15 mouse cellular contexts compared by ENCODE assay signal in the genomic region with DNA sequence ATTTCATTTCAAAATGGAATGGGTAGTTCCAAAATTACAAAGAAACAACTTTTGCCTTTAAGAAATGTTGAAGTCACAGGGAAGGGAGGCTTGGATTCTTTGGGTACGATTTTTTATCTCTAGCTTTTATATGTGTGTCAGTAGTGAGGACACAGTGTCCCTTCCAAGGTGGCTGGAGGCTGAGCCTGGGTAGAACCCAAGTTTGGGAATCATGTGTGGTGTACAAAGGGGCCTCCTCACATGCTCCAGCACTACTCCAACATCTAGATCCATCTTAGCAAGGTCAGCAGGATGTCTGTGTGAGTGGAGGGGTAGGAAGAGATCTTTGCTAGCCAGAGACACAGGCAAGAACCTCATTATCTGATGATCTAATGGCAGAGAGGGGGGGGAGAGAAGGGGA.
A peak's percentile ranks its signal among the peaks of the same experiment; 100 is the strongest.
DNase-seq lines count a peak whose midpoint lies in the region; ATAC-seq and TF ChIP-seq lines count a peak whose summit lies in the region.
"Had no signal": no experiment of that assay in that cellular context is flagged by ENCODE, and none has a peak within 500 bp of the region (broad histone marks: within the 10 kb centered on the region; RNA-seq: fewer than 3 reads in every experiment).

No protein-coding gene starts in this region.

- H3K27ac ChIP-seq in intestine, embryonic 14.5 days (ENCODE audit: low read depth) = peak overlapping the region; percentile 78
- no peak overlapping the region for H3K27ac ChIP-seq in intestine, postnatal 0 days (ENCODE audit: low read depth, low read length)
- peak overlapping the region; percentile 40 for H3K27ac ChIP-seq in lung, embryonic 16.5 days (ENCODE audit: low read length)
- H3K27ac ChIP-seq in stomach, embryonic 15.5 days = peak overlapping the region; percentile 86
- H3K27ac ChIP-seq: hindbrain, embryonic 13.5 days; midbrain, embryonic 13.5 days had no signal

- 0 out of 2 replicates have a peak, but pooled peaks have one; percentile 50 for ATAC-seq in intestine, embryonic 14.5 days (replicated peaks; ENCODE audit: low FRiP score, low TSS enrichment, low read depth)
- ATAC-seq in intestine, postnatal 0 days = no peak
- 0 out of 2 replicates have a peak, but pooled peaks have one; percentile 17 for ATAC-seq in lung, embryonic 16.5 days (ENCODE audit: low read depth)
- 0 out of 2 replicates have a peak, but pooled peaks have one; percentile 9 for ATAC-seq in stomach, embryonic 15.5 days (ENCODE audit: insufficient read depth, low FRiP score, low read depth)
- ATAC-seq: liver, postnatal 0 days; midbrain, embryonic 13.5 days had no signal

- no peak overlapping the region for H3K4me2 ChIP-seq in intestine, embryonic 14.5 days (ENCODE audit: low read length)
- no peak overlapping the region for H3K4me2 ChIP-seq in intestine, postnatal 0 days (replicated peaks; ENCODE audit: low read depth)
- no peak overlapping the region for H3K4me2 ChIP-seq in lung, embryonic 16.5 days (ENCODE audit: low read depth, low read length)
- H3K4me2 ChIP-seq in stomach, embryonic 15.5 days = no peak overlapping the region
- H3K4me2 ChIP-seq: embryonic facial prominence, embryonic 12.5 days; hindbrain, embryonic 13.5 days; midbrain, embryonic 13.5 days had no signal

- intact Hi-C loops in heart, postnatal 10 days (cut with DNase I) = no loop called here

- DNase-seq in intestine, embryonic 14.5 days (ENCODE audit: low spot score) = no peak
- DNase-seq in lung, postnatal 4 days = no peak
- DNase-seq in heart, postnatal 10 days = peak; percentile 35 to 38
- no peak for DNase-seq in thymus, postnatal 25 days
- DNase-seq in adrenal gland, postnatal 25 days = no peak
- DNase-seq: adrenal gland, postnatal 10 days; gastrocnemius, postnatal 36 days; liver, postnatal 0 days; right cerebral cortex, postnatal 25 days had no signal

- no peaks in the 10 kb centered on the region for H3K27me3 ChIP-seq in intestine, embryonic 14.5 days (replicated peaks; ENCODE audit: control insufficient read depth, insufficient read depth, low read length)
- H3K27me3 ChIP-seq in intestine, postnatal 0 days (replicated peaks; ENCODE audit: control insufficient read depth, insufficient read depth, low read length) = no peaks in the 10 kb centered on the region
- no peaks in the 10 kb centered on the region for H3K27me3 ChIP-seq in lung, embryonic 16.5 days (ENCODE audit: control insufficient read depth, insufficient read depth, low read depth, low read length)
- H3K27me3 ChIP-seq in stomach, embryonic 15.5 days (replicated peaks) = no peaks in the 10 kb centered on the region
- H3K27me3 ChIP-seq: embryonic facial prominence, embryonic 12.5 days; hindbrain, embryonic 13.5 days; midbrain, embryonic 13.5 days had no signal

- H3K9ac ChIP-seq in intestine, embryonic 14.5 days (ENCODE audit: low read length) = no peak overlapping the region
- no peak overlapping the region for H3K9ac ChIP-seq in intestine, postnatal 0 days (ENCODE audit: low read depth, low read length)
- no peak overlapping the region for H3K9ac ChIP-seq in lung, embryonic 16.5 days (ENCODE audit: low read length)
- H3K9ac ChIP-seq in stomach, embryonic 15.5 days = no peak overlapping the region
- H3K9ac ChIP-seq: embryonic facial prominence, embryonic 12.5 days; hindbrain, embryonic 13.5 days; liver, postnatal 0 days; midbrain, embryonic 13.5 days had no signal

- H3K9me3 ChIP-seq in intestine, embryonic 14.5 days (ENCODE audit: control insufficient read depth, low read length) = no peaks in the 10 kb centered on the region
- H3K9me3 ChIP-seq in intestine, postnatal 0 days (ENCODE audit: control insufficient read depth) = no peaks in the 10 kb centered on the region
- no peaks in the 10 kb centered on the region for H3K9me3 ChIP-seq in lung, embryonic 16.5 days (ENCODE audit: control insufficient read depth, low read length)
- H3K9me3 ChIP-seq in stomach, embryonic 15.5 days = no peaks in the 10 kb centered on the region
- H3K9me3 ChIP-seq: embryonic facial prominence, embryonic 12.5 days; hindbrain, embryonic 13.5 days; midbrain, embryonic 13.5 days had no signal

- no peak for TF ChIP-seq CTCF in intestine, postnatal 0 days (IDR thresholded peaks at IDR 0.05; ENCODE audit: low read depth)

- WGBS in intestine, embryonic 14.5 days = 40% methylated on average over 1 of the region's 1 CpGs
- 60% methylated on average over 1 of the region's 1 CpGs for whole genome bisulfite sequencing in intestine, postnatal 0 days
- 39% methylated on average over 1 of the region's 1 CpGs for WGBS in lung, embryonic 16.5 days
- 35% methylated on average over 1 of the region's 1 CpGs for WGBS in stomach, embryonic 15.5 days

- H3K4me1 ChIP-seq in intestine, embryonic 14.5 days (replicated peaks; ENCODE audit: control insufficient read depth, insufficient read depth, low read length) = peaks cover 22% of the 10 kb centered on the region
- no peaks in the 10 kb centered on the region for H3K4me1 ChIP-seq in intestine, postnatal 0 days (replicated peaks; ENCODE audit: control insufficient read depth, insufficient read depth, low read length)
- peaks cover 4% of the 10 kb centered on the region; the same call in 1 of the 2 replicates for H3K4me1 ChIP-seq in lung, embryonic 16.5 days (replicated peaks; ENCODE audit: control insufficient read depth, insufficient read depth, low read length)
- 0 out of 2 replicates have a peak, but pooled peaks cover 6% of the 10 kb centered on the region for H3K4me1 ChIP-seq in stomach, embryonic 15.5 days
- H3K4me1 ChIP-seq: embryonic facial prominence, embryonic 12.5 days; hindbrain, embryonic 13.5 days; midbrain, embryonic 13.5 days had no signal

- H3K36me3 ChIP-seq in intestine, embryonic 14.5 days (ENCODE audit: control insufficient read depth, insufficient read depth, low read length) = no peaks in the 10 kb centered on the region
- H3K36me3 ChIP-seq in intestine, postnatal 0 days (ENCODE audit: control insufficient read depth, insufficient read depth) = no peaks in the 10 kb centered on the region
- H3K36me3 ChIP-seq in lung, embryonic 16.5 days (ENCODE audit: control insufficient read depth, insufficient read depth, low read length) = no peaks in the 10 kb centered on the region
- no peaks in the 10 kb centered on the region for H3K36me3 ChIP-seq in stomach, embryonic 15.5 days
- H3K36me3 ChIP-seq: embryonic facial prominence, embryonic 12.5 days; hindbrain, embryonic 13.5 days; midbrain, embryonic 13.5 days had no signal

- no peak overlapping the region for H3K4me3 ChIP-seq in intestine, embryonic 14.5 days (ENCODE audit: low read depth, low read length)
- no peak overlapping the region for H3K4me3 ChIP-seq in intestine, postnatal 0 days (ENCODE audit: low read depth, low read length)
- H3K4me3 ChIP-seq in lung, embryonic 16.5 days (ENCODE audit: low read length) = no peak overlapping the region
- no peak overlapping the region for H3K4me3 ChIP-seq in stomach, embryonic 15.5 days (replicated peaks)
- H3K4me3 ChIP-seq: embryonic facial prominence, embryonic 12.5 days; hindbrain, embryonic 13.5 days; midbrain, embryonic 13.5 days had no signal

Comparison
In these comparisons a context has a peak if more than half of its experiments do, and no peak if none do; other contexts are left out.
1. DNase-seq: peak in heart, postnatal 10 days (2 of 2); none in intestine, embryonic 14.5 days (single experiment), lung, postnatal 4 days (0 of 2), thymus, postnatal 25 days (single experiment) and adrenal gland, postnatal 25 days (single experiment).